Mouse (Mus musculus) heart, postnatal 0 days (tissue): ENCODE results near the gene Tmprss7.

Source experiments
- CTCF ChIP-seq: IDR thresholded peaks from 2 replicates; pipeline ENCODE4 v1.5.1; 2016; ENCODE audit warnings: antibody characterized with exemption, control low read depth, low read depth
- EP300 ChIP-seq: IDR thresholded peaks from 2 replicates; pipeline ENCODE4 v1.6.1; 2016; ENCODE audit warnings: antibody characterized with exemption, low read depth

- TF ChIP-seq CTCF, result peak; percentile 59
- no peak for TF ChIP-seq EP300
These were observed 84.2 kb downstream of the Tmprss7 start for GRCm38 (mm10) chr16:45609300-45609699.
